Mouse (Mus musculus) bone marrow, adult 2 months (tissue): ENCODE measurements around the gene Agmat.

Experiments used
- CTCF ChIP-seq: fragments of 200-500 bp; IDR thresholded peaks from 2 replicates; pipeline ENCODE4 v1.5.1; 2011; ENCODE audit warnings: low read length, control low read depth; ENCODE audit not compliant: control insufficient read depth, insufficient read depth
- POLR2A ChIP-seq: fragments of 200-500 bp; IDR thresholded peaks from 2 replicates; pipeline ENCODE4 v1.6.1; 2011; ENCODE audit warnings: low read depth, mild to moderate bottlenecking, control low read depth, low read length, borderline replicate concordance; ENCODE audit not compliant: control insufficient read depth

GRCm38 (mm10) chr4:141715027-141715426, 31.4 kb upstream of the Agmat start:
- TF ChIP-seq CTCF, result no peak
- TF ChIP-seq POLR2A, result no peak
